9 mouse cellular contexts compared by ENCODE assay signal in genomic region chr5:22164060-22164934, GRCm38 (mm10).
DNase-seq lines count a peak whose midpoint lies in the region; ATAC-seq and TF ChIP-seq lines count a peak whose summit lies in the region.
"Had no signal": no experiment of that assay in that cellular context is flagged by ENCODE, and none has a peak within 500 bp of the region (broad histone marks: within the 10 kb centered on the region; RNA-seq: fewer than 3 reads in every experiment).

No protein-coding gene starts in this region.

- H3K4me3 ChIP-seq in lung, embryonic 14.5 days (ENCODE audit: low read depth, low read length): no peak overlapping the region
- no peak overlapping the region for H3K4me3 ChIP-seq in lung, adult 2 months (replicated peaks; ENCODE audit: extremely low read depth, low read depth, low read length)
- no peak overlapping the region for H3K4me3 ChIP-seq in forebrain, embryonic 10.5 days
- H3K4me3 ChIP-seq in hindbrain, postnatal 0 days (ENCODE audit: low read length): no peak overlapping the region
- H3K4me3 ChIP-seq in neural tube, embryonic 15.5 days (replicated peaks): no peak overlapping the region

- no peaks in the 10 kb centered on the region for H3K9me3 ChIP-seq in lung, embryonic 14.5 days (ENCODE audit: low read depth, low read length)
- no peaks in the 10 kb centered on the region for H3K9me3 ChIP-seq in forebrain, embryonic 10.5 days
- H3K9me3 ChIP-seq in hindbrain, postnatal 0 days (ENCODE audit: low read length): no peaks in the 10 kb centered on the region
- H3K9me3 ChIP-seq in neural tube, embryonic 15.5 days (replicated peaks): no peaks in the 10 kb centered on the region

- no peak overlapping the region for H3K9ac ChIP-seq in lung, embryonic 14.5 days
- no peak overlapping the region for H3K9ac ChIP-seq in hindbrain, postnatal 0 days (replicated peaks; ENCODE audit: low read length)
- no peak overlapping the region for H3K9ac ChIP-seq in neural tube, embryonic 15.5 days (replicated peaks)

- no peak overlapping the region for H3K4me2 ChIP-seq in lung, embryonic 14.5 days
- no peak overlapping the region for H3K4me2 ChIP-seq in hindbrain, postnatal 0 days (ENCODE audit: low read depth, low read length)
- H3K4me2 ChIP-seq in neural tube, embryonic 15.5 days: no peak overlapping the region

- H3K27me3 ChIP-seq in lung, embryonic 14.5 days (ENCODE audit: insufficient read depth, low read length): no peaks in the 10 kb centered on the region
- H3K27me3 ChIP-seq in forebrain, embryonic 10.5 days (ENCODE audit: poor library complexity, severe bottlenecking): no peaks in the 10 kb centered on the region
- H3K27me3 ChIP-seq in hindbrain, postnatal 0 days (ENCODE audit: insufficient read depth, low read length): no peaks in the 10 kb centered on the region
- no peaks in the 10 kb centered on the region for H3K27me3 ChIP-seq in neural tube, embryonic 15.5 days (replicated peaks)
- H3K27me3 ChIP-seq: Patski had no signal

- H3K36me3 ChIP-seq in lung, embryonic 14.5 days (ENCODE audit: insufficient read depth): no peaks in the 10 kb centered on the region
- H3K36me3 ChIP-seq in forebrain, embryonic 10.5 days (replicated peaks): no peaks in the 10 kb centered on the region
- H3K36me3 ChIP-seq in hindbrain, postnatal 0 days (ENCODE audit: insufficient read depth, low read length): no peaks in the 10 kb centered on the region
- H3K36me3 ChIP-seq in neural tube, embryonic 15.5 days: no peaks in the 10 kb centered on the region

- WGBS in lung, embryonic 14.5 days: 46% methylated on average over 10 of the region's 10 CpGs
- WGBS in lung, adult 2 months: 55% methylated on average over 10 of the region's 10 CpGs
- WGBS in forebrain, embryonic 10.5 days: 67% methylated on average over 10 of the region's 10 CpGs
- 48% methylated on average over 10 of the region's 10 CpGs for whole genome bisulfite sequencing in hindbrain, postnatal 0 days
- 45% methylated on average over 10 of the region's 10 CpGs for WGBS in neural tube, embryonic 15.5 days

- peak; percentile 82; the same call in 1 of the 2 replicates for ATAC-seq in lung, embryonic 14.5 days (ENCODE audit: insufficient read depth)
- ATAC-seq in hindbrain, postnatal 0 days: peak; percentile 88
- peak; percentile 42; the same call in 1 of the 2 replicates for ATAC-seq in neural tube, embryonic 15.5 days (ENCODE audit: low FRiP score)
- ATAC-seq: Patski had no signal

- no peak overlapping the region for H3K27ac ChIP-seq in lung, embryonic 14.5 days (ENCODE audit: low read depth)
- H3K27ac ChIP-seq in forebrain, embryonic 10.5 days: peak overlapping the region; percentile 54
- peak overlapping the region; percentile 41; the same call in 1 of the 2 replicates for H3K27ac ChIP-seq in hindbrain, postnatal 0 days
- peak overlapping the region; percentile 23; the same call in 1 of the 2 replicates for H3K27ac ChIP-seq in neural tube, embryonic 15.5 days (replicated peaks)

- TF ChIP-seq POLR2A in lung, adult 2 months (IDR thresholded peaks at IDR 0.05; ENCODE audit: borderline replicate concordance, extremely low read depth, low read depth, low read length): no peak

- H3K4me1 ChIP-seq in lung, embryonic 14.5 days (ENCODE audit: insufficient read depth): no peaks in the 10 kb centered on the region
- no peaks in the 10 kb centered on the region for H3K4me1 ChIP-seq in lung, adult 2 months (ENCODE audit: control insufficient read depth, insufficient read depth, low read length)
- peaks cover 12% of the 10 kb centered on the region for H3K4me1 ChIP-seq in forebrain, embryonic 10.5 days
- peaks cover 4% of the 10 kb centered on the region; the same call in 1 of the 2 replicates for H3K4me1 ChIP-seq in hindbrain, postnatal 0 days (ENCODE audit: insufficient read depth, low read length)
- peaks cover 16% of the 10 kb centered on the region for H3K4me1 ChIP-seq in neural tube, embryonic 15.5 days

- DNase-seq in lung, embryonic 14.5 days: peak; percentile 49
- DNase-seq in lung, adult 2 months: no peak
- peak; percentile 22 for DNase-seq in forebrain, embryonic 10.5 days (ENCODE audit: extremely low spot score, low spot score)
- peak; percentile 56 for DNase-seq in hindbrain, postnatal 0 days (ENCODE audit: low spot score)
- no peak for DNase-seq in thymus, postnatal 0 days (ENCODE audit: low spot score)
- DNase-seq in layer of hippocampus, adult 8-10 months (ENCODE audit: low spot score in 2 of 2): no peak
- DNase-seq: kidney, postnatal 36 days had no signal

- TF ChIP-seq CTCF in lung, embryonic 14.5 days (IDR thresholded peaks at IDR 0.05; ENCODE audit: low read depth): no peak
- no peak for TF ChIP-seq CTCF in lung, adult 2 months (IDR thresholded peaks at IDR 0.05; ENCODE audit: insufficient read depth, low read length)
- no peak for TF ChIP-seq CTCF in hindbrain, postnatal 0 days (IDR thresholded peaks at IDR 0.05; ENCODE audit: low read depth)

Comparison
In these comparisons a context has a peak if more than half of its experiments do, and no peak if none do; other contexts are left out.
1. DNase-seq: peak in lung, embryonic 14.5 days (single experiment), forebrain, embryonic 10.5 days (single experiment) and hindbrain, postnatal 0 days (single experiment); none in lung, adult 2 months (single experiment), thymus, postnatal 0 days (single experiment) and layer of hippocampus, adult 8-10 months (0 of 2).
2. Peak in every context shown above with its lines, with median percentiles within 50 percentile points of each other: ATAC-seq.